Mouse (Mus musculus) Muller cell, postnatal 12 days (primary cell): ENCODE measurements around the gene Snx12.
A peak's percentile ranks its signal among the peaks of the same experiment; 100 is the strongest.

Experiments used
- DNase-seq: peaks from one replicate; pipeline ENCODE4 v3.0.0-alpha.2; 2015; ENCODE audit errors: inconsistent ontology term

Gene Snx12

GRCm38 (mm10) chrX:101221834-101222795 lies at the start of gene Snx12:
Gene Snx12 (minus strand): TSS chrX:101222563.
- peak; percentile 94 for DNase-seq

- DNase-seq: no peak
Measured at GRCm38 (mm10) chrX:101268755-101269124, 46.4 kb upstream of the Snx12 start, which contains the start of gene Gm20489. Gene Gm20489 (minus strand): TSS chrX:101269023.

- DNase-seq: no peak
Measured at GRCm38 (mm10) chrX:101268025-101268754, 45.8 kb upstream of the Snx12 start, which contains the start of gene Il2rg. Gene Il2rg (minus strand): TSS chrX:101268255.

GRCm38 (mm10) chrX:101266631-101267030 lies 44.3 kb upstream of the Snx12 start:
- DNase-seq: no peak

GRCm38 (mm10) chrX:101263892-101264291 lies 41.5 kb upstream of the Snx12 start, which contains the start of gene Gm614:
Gene Gm614 (minus strand): TSS chrX:101263992.
- DNase-seq: no peak

GRCm38 (mm10) chrX:101260441-101261325 lies 38.3 kb upstream of the Snx12 start:
- DNase-seq: no peak

- peak; percentile 7 for DNase-seq
Measured at GRCm38 (mm10) chrX:101256603-101257002, 34.2 kb upstream of the Snx12 start.

GRCm38 (mm10) chrX:101254740-101255139 lies 32.4 kb upstream of the Snx12 start:
- DNase-seq: peak; percentile 16

GRCm38 (mm10) chrX:101253952-101254729 lies 31.8 kb upstream of the Snx12 start, which contains the start of gene Foxo4:
Gene Foxo4 (plus strand): TSS chrX:101254528.
- DNase-seq: peak; percentile 84

- DNase-seq: no peak
Measured at GRCm38 (mm10) chrX:101245011-101245410, 22.6 kb upstream of the Snx12 start.

- no peak for DNase-seq
Measured at GRCm38 (mm10) chrX:101222796-101223162, 416 bp upstream of the Snx12 start.

- DNase-seq: no peak
Measured at GRCm38 (mm10) chrX:101189285-101189684, 33.1 kb downstream of the Snx12 start.

- no peak for DNase-seq
Measured at GRCm38 (mm10) chrX:101187647-101188046, 34.7 kb downstream of the Snx12 start.

- DNase-seq: no peak
Measured at GRCm38 (mm10) chrX:101173388-101173787, 49.0 kb downstream of the Snx12 start.

GRCm38 (mm10) chrX:101168425-101168824 lies 53.9 kb downstream of the Snx12 start:
- DNase-seq: no peak

GRCm38 (mm10) chrX:101163739-101164138 lies 58.6 kb downstream of the Snx12 start:
- DNase-seq: no peak

- no peak for DNase-seq
Measured at GRCm38 (mm10) chrX:101163278-101163677, 59.1 kb downstream of the Snx12 start.

- no peak for DNase-seq
Measured at GRCm38 (mm10) chrX:101162532-101162931, 59.8 kb downstream of the Snx12 start.

- no peak for DNase-seq
Measured at GRCm38 (mm10) chrX:101157488-101157887, 64.9 kb downstream of the Snx12 start.

GRCm38 (mm10) chrX:101156369-101156768 lies 66.0 kb downstream of the Snx12 start:
- DNase-seq: no peak

GRCm38 (mm10) chrX:101147506-101147905 lies 74.9 kb downstream of the Snx12 start:
- DNase-seq: no peak
